Mouse (Mus musculus) forebrain, embryonic 11.5 days (tissue): Measurements from ENCODE around the gene Tvp23a. TPM values are rescaled to one million over a fixed set of nuclear protein-coding genes. Genes with fewer than 3 reads are reported as not detected.

ENCODE experiments used
- ATAC-seq: fragments of 200-750 bp; cut with Nextera tagmentation; replicated peaks from 2 replicates; pipeline ENCODE4 v1.8.0; 2017; ENCODE audit warnings: moderate TSS enrichment; ENCODE audit not compliant: low FRiP score
- DNase-seq: peaks from one replicate; pipeline ENCODE4 v3.0.0-alpha.2; 2017; ENCODE audit warnings: low spot score
- H3K27ac ChIP-seq: fragments of 300-500 bp; sonication (generic); 2 replicates; pipeline ENCODE4 v1.5.1; 2014; ENCODE audit warnings: low read depth, low read length
- H3K27me3 ChIP-seq: fragments of 300-500 bp; sonication (generic); 2 replicates; pipeline ENCODE4 v1.6.1; 2014; ENCODE audit warnings: mild to moderate bottlenecking, low read length, mixed read lengths; ENCODE audit not compliant: control insufficient read depth, insufficient read depth
- H3K36me3 ChIP-seq: fragments of 300-500 bp; sonication (generic); 2 replicates; pipeline ENCODE4 v1.6.1; 2014; ENCODE audit warnings: mild to moderate bottlenecking, low read length, moderate library complexity, mixed read lengths; ENCODE audit not compliant: control insufficient read depth, insufficient read depth
- H3K4me1 ChIP-seq: fragments of 300-500 bp; sonication (generic); replicated peaks from 2 replicates; pipeline ENCODE4 v1.6.1; 2014; ENCODE audit warnings: low read length, mixed read lengths; ENCODE audit not compliant: control insufficient read depth, insufficient read depth
- H3K4me2 ChIP-seq: fragments of 300-500 bp; sonication (generic); 2 replicates; pipeline ENCODE4 v1.6.1; 2014; ENCODE audit warnings: low read depth, mild to moderate bottlenecking, low read length, moderate library complexity, mixed read lengths; ENCODE audit not compliant: severe bottlenecking
- H3K4me3 ChIP-seq: fragments of 300-500 bp; sonication (generic); 2 replicates; pipeline ENCODE4 v1.5.1; 2014; ENCODE audit warnings: low read depth, low read length
- H3K9ac ChIP-seq: fragments of 300-500 bp; sonication (generic); 2 replicates; pipeline ENCODE4 v1.6.1; 2014; ENCODE audit warnings: low read length
- H3K9me3 ChIP-seq: fragments of 300-500 bp; sonication (generic); 2 replicates; pipeline ENCODE4 v1.6.1; 2016; ENCODE audit warnings: low read length, mixed read lengths; ENCODE audit not compliant: control insufficient read depth
- WGBS: fragments of 180-500 bp; shearing (Covaris S2); extraction: QIAGEN DNeasy Blood & Tissue Kit; methylation state at CpG from one replicate; pipeline ENCODE4 v1.1.7; 2014; 5-methylcytosine and 5-hydroxymethylcytosine counted together
- polyA plus RNA-seq: library from polyadenylated mRNA; unstranded; fragments of >200 nt; fragmentation: Nextera tagmentation; extraction: Ambion mirVana; gene quantifications from 2 replicates; pipeline ENCODE4 v1.2.1, GENCODE M21; 2014

The Tvp23a gene
- polyA plus RNA-seq, 1 experiment from 2014 or later = 22.8 TPM

DNA sequence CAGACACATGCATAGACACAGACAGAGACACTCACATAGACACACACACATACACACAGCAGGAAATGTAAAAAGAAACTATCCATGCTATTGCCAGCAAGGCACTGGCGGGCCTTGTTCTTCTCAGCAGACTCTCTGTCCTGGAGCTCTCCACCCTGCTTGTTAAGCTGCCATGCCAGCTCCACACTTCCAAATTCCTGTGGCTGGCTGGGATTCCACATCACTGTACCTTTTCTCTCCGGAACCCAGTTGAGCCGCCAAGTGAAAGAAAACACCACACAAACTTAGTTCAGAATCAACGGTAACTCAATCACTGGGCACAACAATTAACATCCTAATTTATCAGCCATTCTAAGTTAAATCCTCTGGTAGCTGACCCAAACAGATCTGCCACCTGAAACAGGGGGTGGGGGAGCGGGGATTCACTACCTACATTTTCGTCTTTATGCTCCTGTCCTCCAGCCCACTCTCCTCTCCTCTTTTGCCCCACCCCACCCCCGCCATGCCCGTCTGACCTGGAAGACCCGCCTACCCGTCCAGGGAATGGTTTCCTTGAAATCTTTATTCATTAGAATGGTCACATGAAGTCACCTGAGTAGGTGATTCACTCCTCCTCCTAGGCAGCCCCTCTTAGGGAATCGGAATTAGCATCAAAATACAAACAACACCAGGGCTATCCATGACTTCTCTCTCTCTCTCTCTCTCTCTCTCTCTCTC lies 20.4 kb upstream of the Tvp23a start:
- no peaks in the 10 kb centered on the region for H3K9me3 ChIP-seq
- H3K4me1 ChIP-seq = no peaks in the 10 kb centered on the region
- H3K27me3 ChIP-seq = no peaks in the 10 kb centered on the region
- no peak for DNase-seq
- no peak overlapping the region for H3K4me3 ChIP-seq
- no peak for ATAC-seq
- no peak overlapping the region for H3K4me2 ChIP-seq
- H3K36me3 ChIP-seq = no peaks in the 10 kb centered on the region
- no peak overlapping the region for H3K27ac ChIP-seq
- 29% methylated on average over 11 of the region's 11 CpGs for WGBS
- H3K9ac ChIP-seq = no peak overlapping the region

DNA sequence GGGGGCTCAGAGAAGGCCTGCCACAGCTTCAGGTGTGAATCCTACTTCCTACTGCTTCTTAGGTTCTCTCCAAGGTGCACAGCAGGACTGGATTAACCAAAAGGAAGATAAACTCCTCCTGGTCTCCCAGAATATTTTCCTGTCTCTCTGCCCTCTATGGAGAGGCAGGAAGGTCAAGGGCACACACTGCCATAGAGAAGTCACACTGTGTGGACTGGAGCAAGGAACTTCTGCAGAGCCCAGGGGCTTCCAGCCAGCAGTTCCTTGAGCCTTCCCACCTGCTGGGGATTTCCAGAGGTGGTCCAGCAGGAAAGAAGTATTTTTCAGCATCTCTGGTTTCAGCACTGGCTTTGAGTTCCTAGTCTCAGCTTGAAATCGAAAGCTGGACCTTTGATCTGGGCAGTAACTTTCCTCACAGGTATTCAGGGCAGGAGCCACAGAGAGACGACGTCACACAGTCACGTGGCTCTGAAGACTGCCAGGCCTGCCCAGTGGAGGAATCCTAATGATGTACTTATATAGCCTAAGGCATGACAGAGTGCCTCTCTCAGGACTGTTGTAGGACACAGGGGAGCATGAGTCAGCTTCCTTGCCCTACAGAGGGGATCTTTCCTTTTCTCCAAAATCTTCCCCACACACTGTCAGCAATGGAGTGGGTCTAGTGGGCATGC lies 18.0 kb upstream of the Tvp23a start:
- no peak overlapping the region for H3K9ac ChIP-seq
- WGBS = 43% methylated on average over 4 of the region's 4 CpGs
- H3K4me3 ChIP-seq = no peak overlapping the region
- no peaks in the 10 kb centered on the region for H3K27me3 ChIP-seq
- H3K27ac ChIP-seq = no peak overlapping the region
- no peak overlapping the region for H3K4me2 ChIP-seq
- no peak for ATAC-seq
- DNase-seq = peak; percentile 36
- H3K4me1 ChIP-seq = no peaks in the 10 kb centered on the region
- H3K36me3 ChIP-seq = no peaks in the 10 kb centered on the region
- H3K9me3 ChIP-seq = no peaks in the 10 kb centered on the region

DNA sequence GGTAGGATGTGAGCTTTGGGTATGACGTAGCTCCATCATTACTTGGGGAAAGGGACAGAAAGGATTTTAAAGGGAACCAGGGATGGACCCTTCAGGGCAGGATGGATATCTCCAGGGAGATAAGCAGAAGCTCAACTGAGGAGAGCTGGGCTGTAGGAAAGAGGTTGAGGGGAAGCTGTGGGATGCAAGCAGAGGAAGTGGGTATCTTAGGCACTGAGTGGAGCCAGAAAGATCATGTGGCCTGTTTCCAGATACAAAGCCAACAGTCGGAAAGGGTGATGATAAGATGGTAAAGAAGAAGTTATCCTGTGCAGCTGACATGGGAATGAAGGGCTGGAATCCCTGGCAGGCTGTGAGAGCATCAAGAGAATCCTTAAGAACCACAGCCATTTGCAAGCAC lies 14.0 kb upstream of the Tvp23a start:
- H3K9me3 ChIP-seq = no peaks in the 10 kb centered on the region
- H3K4me1 ChIP-seq = no peaks in the 10 kb centered on the region
- DNase-seq (no peak), ATAC-seq (no peak)
- no peak overlapping the region for H3K9ac ChIP-seq
- no peak overlapping the region for H3K4me3 ChIP-seq
- H3K27me3 ChIP-seq = no peaks in the 10 kb centered on the region
- H3K27ac ChIP-seq = no peak overlapping the region
- no peaks in the 10 kb centered on the region for H3K36me3 ChIP-seq
- H3K4me2 ChIP-seq = no peak overlapping the region
- 86% methylated on average over 2 of the region's 2 CpGs for WGBS

DNA sequence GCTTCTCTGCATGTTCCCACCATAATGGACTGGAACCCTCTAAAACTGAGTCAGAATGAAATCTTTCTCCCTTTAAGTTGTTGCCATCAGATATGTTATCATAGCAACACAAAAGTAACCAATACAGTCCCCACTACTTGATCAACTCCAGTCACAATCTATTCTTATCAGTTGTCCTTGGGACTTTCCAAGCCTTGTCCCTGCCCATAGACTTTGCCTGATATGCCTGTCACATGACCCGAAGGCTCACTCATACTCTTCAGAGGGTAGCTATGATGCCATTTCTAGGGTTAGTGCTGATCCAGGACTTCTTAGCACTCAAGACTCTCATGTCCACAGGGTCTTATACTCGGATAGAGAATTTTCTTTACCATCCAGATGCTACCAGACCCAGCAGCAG lies 13.0 kb upstream of the Tvp23a start:
- WGBS = 81% methylated on average over 2 of the region's 2 CpGs
- H3K27ac ChIP-seq = no peak overlapping the region
- H3K36me3 ChIP-seq = no peaks in the 10 kb centered on the region
- H3K9me3 ChIP-seq = no peaks in the 10 kb centered on the region
- no peak overlapping the region for H3K4me3 ChIP-seq
- no peaks in the 10 kb centered on the region for H3K4me1 ChIP-seq
- H3K27me3 ChIP-seq = no peaks in the 10 kb centered on the region
- ATAC-seq (no peak), DNase-seq (no peak)
- H3K9ac ChIP-seq = no peak overlapping the region
- no peak overlapping the region for H3K4me2 ChIP-seq

DNA sequence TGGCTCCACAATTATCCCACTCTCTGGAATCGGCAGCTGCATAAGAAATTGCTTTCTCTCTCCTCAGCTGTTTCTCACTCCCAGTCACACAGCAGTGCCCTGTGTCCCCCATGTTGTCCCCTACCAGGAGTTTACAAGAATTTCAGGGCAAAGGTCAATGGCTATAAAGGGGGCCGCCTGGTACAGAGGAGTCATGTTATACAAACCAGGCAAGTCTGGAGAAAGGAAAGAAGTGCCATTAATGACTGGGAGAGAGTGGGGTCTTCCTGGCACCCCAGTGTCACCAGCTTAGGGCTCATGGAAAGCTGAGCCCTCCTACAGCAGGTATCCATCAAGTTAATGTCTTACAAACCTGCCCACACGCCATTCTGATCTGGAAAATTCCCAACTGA lies 7.4 kb upstream of the Tvp23a start:
- Histone ChIP-seq H3K9ac (no peak overlapping the region), H3K4me1 (no peaks in the 10 kb centered on the region), H3K9me3 (no peaks in the 10 kb centered on the region), H3K4me2 (no peak overlapping the region), H3K27ac (no peak overlapping the region), H3K36me3 (no peaks in the 10 kb centered on the region), H3K27me3 (no peaks in the 10 kb centered on the region), H3K4me3 (no peak overlapping the region)
- ATAC-seq = no peak
- 71% methylated on average over 3 of the region's 3 CpGs for WGBS
- no peak for DNase-seq

DNA sequence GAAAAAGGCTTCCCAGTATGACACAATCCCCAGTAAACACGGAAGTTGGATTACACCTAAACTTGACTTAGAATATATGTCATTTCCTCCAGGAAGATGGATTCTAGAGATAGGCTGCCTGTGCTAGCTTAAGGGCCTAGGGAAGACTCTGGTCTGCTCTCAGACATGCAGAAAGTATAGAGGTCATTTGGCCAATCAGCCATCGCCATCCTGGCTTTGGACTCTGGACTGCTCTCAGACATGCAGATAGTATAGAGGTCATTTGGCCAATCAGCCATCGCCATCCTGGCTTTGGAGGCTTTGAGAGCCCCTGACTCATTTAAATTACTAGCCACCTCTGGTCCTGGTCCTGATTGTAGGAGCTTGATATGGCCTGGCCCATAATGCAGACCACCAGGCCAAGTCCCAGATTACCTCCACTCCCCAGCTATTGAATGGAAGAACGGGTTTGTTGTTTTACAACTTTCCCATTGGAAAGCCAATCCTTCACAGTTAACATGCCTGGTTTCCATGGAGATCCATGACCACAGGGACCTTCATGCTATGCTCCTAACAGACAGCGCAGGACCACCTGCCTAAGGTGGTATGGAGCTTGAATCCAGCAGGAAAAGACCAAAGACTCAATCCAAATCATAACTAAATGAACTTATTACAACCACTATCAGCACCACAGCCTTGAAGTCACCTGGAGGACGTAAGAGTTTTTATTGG lies 6.9 kb upstream of the Tvp23a start:
- H3K4me3 ChIP-seq = no peak overlapping the region

DNA sequence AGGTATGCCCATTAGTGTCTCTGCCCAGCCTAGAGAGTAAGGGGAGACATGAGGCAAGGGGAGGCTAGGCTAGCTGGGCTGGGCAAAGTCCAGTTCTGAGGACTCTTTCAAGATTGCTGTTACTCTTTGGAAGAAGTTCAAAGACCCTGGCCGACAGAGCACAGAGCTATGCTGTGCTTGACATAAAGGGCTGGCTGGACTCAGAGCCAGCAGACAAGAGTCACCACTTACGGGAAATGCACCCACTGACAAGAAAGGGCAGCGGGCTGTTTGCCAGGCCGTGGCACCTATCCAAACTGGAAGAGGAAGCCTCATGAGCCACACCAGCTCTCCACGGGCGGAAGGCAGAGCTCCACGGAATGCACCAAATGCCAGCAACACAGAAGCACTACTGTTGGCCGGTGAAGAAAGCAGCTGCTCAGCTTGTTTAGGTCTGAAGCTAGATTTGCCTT lies 5.3 kb upstream of the Tvp23a start:
- Histone ChIP-seq H3K27ac (no peak overlapping the region), H3K27me3 (no peaks in the 10 kb centered on the region), H3K36me3 (no peaks in the 10 kb centered on the region), H3K4me1 (peaks cover 3% of the 10 kb centered on the region; the same call in 1 of the 2 replicates), H3K9ac (no peak overlapping the region), H3K9me3 (no peaks in the 10 kb centered on the region), H3K4me2 (no peak overlapping the region), H3K4me3 (no peak overlapping the region)
- DNase-seq (peak; percentile 13), ATAC-seq (no peak)
- WGBS = 92% methylated on average over 8 of the region's 8 CpGs

More for the DNA sequence above, 6.9 kb upstream of the Tvp23a start:
- Histone ChIP-seq H3K27me3 (no peaks in the 10 kb centered on the region), H3K36me3 (no peaks in the 10 kb centered on the region), H3K9ac (no peak overlapping the region), H3K27ac (no peak overlapping the region), H3K4me1 (no peaks in the 10 kb centered on the region), H3K9me3 (no peaks in the 10 kb centered on the region), H3K4me2 (no peak overlapping the region)
- DNase-seq (peak; percentile 35), ATAC-seq (no peak)
- 82% methylated on average over 6 of the region's 6 CpGs for WGBS

DNA sequence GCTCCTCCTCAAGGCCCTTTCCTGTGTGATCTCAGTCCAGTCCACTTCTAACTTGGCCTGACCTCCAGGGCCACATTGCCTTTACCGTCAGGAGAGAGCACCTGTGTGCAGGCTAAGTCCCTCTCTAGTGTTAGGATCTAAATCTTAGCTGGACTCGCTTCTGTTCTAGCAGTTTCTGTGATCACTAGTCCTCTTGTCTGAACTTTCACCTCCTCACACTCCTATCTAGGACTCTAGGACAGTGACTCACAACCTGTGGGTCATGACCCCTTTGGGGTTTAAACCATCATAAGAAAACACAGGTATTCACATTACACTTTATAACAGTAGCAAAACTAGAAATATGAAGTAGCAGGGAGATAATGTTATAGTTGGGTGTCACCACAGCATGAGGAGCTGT lies 4.7 kb upstream of the Tvp23a start:
- Histone ChIP-seq H3K4me3 (no peak overlapping the region), H3K4me1 (peaks cover 3% of the 10 kb centered on the region; the same call in 1 of the 2 replicates), H3K4me2 (no peak overlapping the region), H3K27ac (no peak overlapping the region), H3K36me3 (no peaks in the 10 kb centered on the region), H3K9ac (no peak overlapping the region), H3K9me3 (no peaks in the 10 kb centered on the region), H3K27me3 (no peaks in the 10 kb centered on the region)
- ATAC-seq (no peak), DNase-seq (no peak)
- 92% methylated on average over 2 of the region's 2 CpGs for WGBS
